Mouse (Mus musculus) G1E (cell line): ENCODE measurements at regions not wholly inside any gene's neighbourhood (a gene's known extent, or its start where the extent isn't known, plus 50 kb on each side); places are given as distances from the start of the nearest gene placed in this dataset.

ENCODE experiments used
- ATAC-seq: 2 replicates; pipeline ENCODE4 v1.8.0; 2016; ENCODE audit warnings: mild to moderate bottlenecking; ENCODE audit not compliant: insufficient number of reproducible peaks, poor library complexity, low FRiP score, severe bottlenecking; ENCODE audit errors: extremely low read depth
- DNase-seq: peaks from one replicate; pipeline ENCODE4 v3.0.0; 2012; ENCODE audit warnings: low spot score
- H3K27me3 ChIP-seq: 2 replicates; pipeline ENCODE4 v1.6.1; 2012; ENCODE audit warnings: mild to moderate bottlenecking, low read length, inconsistent platforms; ENCODE audit not compliant: insufficient read depth
- H3K36me3 ChIP-seq: replicated peaks from 2 replicates; pipeline ENCODE3; 2012; ENCODE audit warnings: mild to moderate bottlenecking, inconsistent platforms
- H3K4me1 ChIP-seq: 2 replicates; pipeline ENCODE4 v1.6.1; 2012; ENCODE audit warnings: low read depth, low read length, inconsistent platforms, mixed read lengths; ENCODE audit not compliant: insufficient read depth
- H3K4me3 ChIP-seq: 2 replicates; pipeline ENCODE4 v1.5.1; 2012; ENCODE audit warnings: low read depth, mild to moderate bottlenecking, inconsistent platforms, low read length, moderate library complexity, mixed read lengths
- H3K9me3 ChIP-seq: replicated peaks from 2 replicates; pipeline ENCODE4 v1.6.1; 2012; ENCODE audit warnings: inconsistent platforms
- CTCF ChIP-seq: IDR thresholded peaks from 2 replicates; pipeline ENCODE4 v1.5.1; 2012; ENCODE audit warnings: low read depth, low read length, inconsistent platforms, mixed read lengths
- GATA1 ChIP-seq: IDR thresholded peaks from 2 replicates; pipeline ENCODE4 v1.6.1; 2012; ENCODE audit warnings: borderline replicate concordance, low read length, inconsistent platforms, mixed read lengths
- GATA2 ChIP-seq: IDR thresholded peaks from 2 replicates; pipeline ENCODE4 v1.6.1; 2012; ENCODE audit warnings: low read depth, low read length, inconsistent platforms, borderline replicate concordance
- POLR2AphosphoS5 ChIP-seq: IDR thresholded peaks from 2 replicates; pipeline ENCODE4 v1.6.1; 2012; ENCODE audit warnings: low read depth, low read length, inconsistent platforms; ENCODE audit not compliant: insufficient replicate concordance
- TAL1 ChIP-seq: conservative IDR thresholded peaks from 2 replicates; pipeline ENCODE4 v1.6.1; 2012; ENCODE audit warnings: low read depth, low read length, inconsistent platforms, mixed read lengths

GRCm38 (mm10) chr11:84599267-84599841 lies 74.0 kb upstream of the Lhx1 start:
- no peak for ATAC-seq
- Histone ChIP-seq H3K27me3 (peaks cover 81% of the 10 kb centered on the region), H3K4me3 (no peak overlapping the region), H3K36me3 (no peaks in the 10 kb centered on the region), H3K9me3 (no peaks in the 10 kb centered on the region), H3K4me1 (peaks cover 55% of the 10 kb centered on the region)
- TF ChIP-seq GATA2 (no peak), CTCF (no peak), POLR2AphosphoS5 (no peak), GATA1 (no peak), TAL1 (no peak)
- no peak for DNase-seq

DNA sequence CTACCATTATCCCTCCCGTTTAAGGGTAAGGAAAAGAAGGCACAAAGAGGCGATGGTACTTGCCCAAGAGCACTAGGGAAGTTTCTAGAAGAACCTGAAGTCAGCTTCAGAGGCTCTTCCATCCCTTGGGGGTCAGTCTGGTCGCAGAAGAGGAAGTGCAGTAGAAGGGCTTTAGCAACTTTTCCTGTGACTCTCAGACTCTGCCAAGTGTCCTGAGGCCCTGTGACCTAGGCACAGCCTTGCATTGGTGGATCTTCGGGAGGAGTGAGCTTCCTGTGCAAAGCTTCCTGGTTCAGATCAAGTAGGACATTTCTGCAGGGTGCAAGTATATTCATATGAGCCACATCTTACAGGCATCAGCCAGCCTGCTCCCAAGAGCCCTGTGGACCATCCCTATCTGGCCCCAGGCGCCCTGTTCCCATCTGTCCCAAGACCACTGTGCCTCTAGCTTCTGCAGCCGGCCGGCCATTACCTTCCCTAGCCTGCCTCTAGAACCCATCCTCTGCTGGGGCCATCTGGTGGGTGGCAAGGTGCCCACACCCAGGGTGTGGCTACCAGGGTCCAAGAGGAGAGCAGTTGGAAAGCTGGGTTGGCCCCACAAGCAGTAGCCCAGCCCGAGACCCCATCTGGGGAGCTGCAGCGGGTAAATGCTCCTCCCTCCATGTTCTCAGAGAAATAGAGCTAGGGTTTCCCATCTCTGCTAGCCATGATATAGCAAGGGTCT lies 72.4 kb upstream of the Lhx1 start:
- Histone ChIP-seq H3K9me3 (no peaks in the 10 kb centered on the region), H3K36me3 (no peaks in the 10 kb centered on the region), H3K4me1 (peaks cover 68% of the 10 kb centered on the region), H3K27me3 (peaks cover 73% of the 10 kb centered on the region), H3K4me3 (no peak overlapping the region)
- no peak for ATAC-seq
- TF ChIP-seq GATA1 (no peak), TAL1 (no peak), POLR2AphosphoS5 (no peak), CTCF (no peak), GATA2 (no peak)
- no peak for DNase-seq

DNA sequence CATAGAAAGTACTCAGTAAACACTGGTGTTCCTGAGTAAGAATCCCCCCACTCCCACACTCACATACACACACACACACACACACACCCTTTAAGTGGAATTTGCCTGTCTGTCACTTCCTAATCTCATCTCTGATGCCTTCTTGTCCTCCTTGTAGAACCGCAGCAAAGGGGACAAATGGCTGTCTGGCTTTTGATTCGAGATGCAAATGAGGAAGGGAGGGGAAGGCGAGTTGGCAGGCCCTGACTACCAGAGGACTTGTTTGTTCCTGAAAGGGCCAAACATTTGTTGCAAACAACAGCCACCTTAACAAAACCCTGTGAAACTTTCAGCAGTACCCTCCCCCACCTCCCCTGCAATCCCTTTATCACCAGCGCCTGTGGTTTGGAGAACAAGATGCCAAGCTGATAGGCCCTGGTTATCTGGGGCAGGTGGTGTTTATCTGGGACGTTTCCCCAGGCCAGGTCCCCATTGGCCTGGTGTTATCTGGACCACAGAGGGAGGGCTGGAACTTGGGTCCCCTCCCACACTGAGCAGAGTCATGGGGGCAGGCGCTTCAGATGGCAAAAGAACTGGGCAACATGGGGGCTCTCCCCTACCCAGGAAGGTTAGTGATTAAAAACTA lies 67.5 kb upstream of the Lhx1 start:
- H3K9me3 ChIP-seq, result no peaks in the 10 kb centered on the region
- H3K4me1 ChIP-seq, result peaks cover 69% of the 10 kb centered on the region
- H3K4me3 ChIP-seq, result peak overlapping the region; percentile 46; the same call in 1 of the 2 replicates
- peaks cover 51% of the 10 kb centered on the region for H3K27me3 ChIP-seq
- TF ChIP-seq GATA1 (no peak), TAL1 (peak; percentile 90), GATA2 (0 out of 2 replicates have a peak, but pooled peaks have one; percentile 71)
- DNase-seq (peak; percentile 79), ATAC-seq (peak; percentile 93)
- H3K36me3 ChIP-seq, result no peaks in the 10 kb centered on the region

DNA sequence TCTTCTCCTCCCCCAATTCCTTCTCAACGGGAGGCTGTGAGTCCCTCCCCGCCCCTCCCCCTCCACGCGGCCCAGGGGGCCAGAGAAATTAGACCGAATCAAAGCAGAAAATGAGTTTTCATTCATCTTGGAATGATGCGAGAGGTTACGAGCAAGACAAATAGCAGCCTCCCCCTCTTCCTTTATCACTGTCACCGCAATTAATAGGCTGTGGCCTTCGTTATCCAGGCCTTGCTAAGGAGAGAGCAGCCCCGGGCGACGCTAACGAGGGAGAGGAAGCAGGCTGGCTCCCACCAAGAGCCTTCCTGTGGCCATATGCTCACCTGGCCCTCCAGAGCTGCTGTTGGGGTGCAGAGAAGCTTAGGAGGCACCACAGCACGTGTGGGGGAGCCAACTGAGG lies 61.8 kb upstream of the Lhx1 start:
- H3K4me3 ChIP-seq, result no peak overlapping the region
- no peak for TF ChIP-seq GATA1
- no peak for TF ChIP-seq POLR2AphosphoS5
- ATAC-seq (no peak), DNase-seq (no peak)
- H3K36me3 ChIP-seq, result no peaks in the 10 kb centered on the region
- H3K27me3 ChIP-seq, result peaks cover 76% of the 10 kb centered on the region
- peaks cover 24% of the 10 kb centered on the region for H3K4me1 ChIP-seq
- no peaks in the 10 kb centered on the region for H3K9me3 ChIP-seq

GRCm38 (mm10) chr11:84585626-84586025 lies 60.3 kb upstream of the Lhx1 start:
- H3K4me1 ChIP-seq, result peaks cover 11% of the 10 kb centered on the region
- TF ChIP-seq CTCF, result no peak
- no peak for TF ChIP-seq POLR2AphosphoS5
- no peak for TF ChIP-seq GATA1
- TF ChIP-seq TAL1, result no peak
- no peak for TF ChIP-seq GATA2
- H3K27me3 ChIP-seq, result peaks cover 83% of the 10 kb centered on the region
- no peak for DNase-seq
- H3K4me3 ChIP-seq, result no peak overlapping the region
- H3K9me3 ChIP-seq, result no peaks in the 10 kb centered on the region
- H3K36me3 ChIP-seq, result no peaks in the 10 kb centered on the region
- ATAC-seq, result no peak

- Histone ChIP-seq H3K36me3 (no peaks in the 10 kb centered on the region), H3K4me3 (no peak overlapping the region), H3K27me3 (peaks cover 81% of the 10 kb centered on the region), H3K9me3 (no peaks in the 10 kb centered on the region), H3K4me1 (peaks cover 5% of the 10 kb centered on the region; the same call in 1 of the 2 replicates)
- ATAC-seq (no peak), DNase-seq (no peak)
- no peak for TF ChIP-seq POLR2AphosphoS5
- TF ChIP-seq CTCF, result no peak
- no peak for TF ChIP-seq TAL1
- TF ChIP-seq GATA1, result no peak
- no peak for TF ChIP-seq GATA2
Observed at GRCm38 (mm10) chr11:84578805-84579541, 53.6 kb upstream of the Lhx1 start.
